Mouse (Mus musculus): Measurements from ENCODE around the gene Car7.
A peak's percentile ranks its signal among the peaks of the same experiment; 100 is the strongest.

- TF ChIP-seq CTCF (IDR thresholded peaks at IDR 0.05; ENCODE audit: borderline replicate concordance, extremely low read depth, insufficient read depth, insufficient read length) (peak; percentile 100), POLR2A (IDR thresholded peaks at IDR 0.05; ENCODE audit: borderline replicate concordance, extremely low read depth, insufficient read depth, insufficient read length, poor library complexity, severe bottlenecking) (peak; percentile 84)
Observed at GRCm38 (mm10) chr8:104533971-104534778, at the start of gene Car7, which contains the start of gene Nae1.
